8 mouse cellular contexts compared by ENCODE assay signal in genomic region chr10:7792751-7793385, GRCm38 (mm10). TPM values are rescaled to one million over a fixed set of nuclear protein-coding genes. Genes with fewer than 3 reads are reported as not detected.
DNase-seq lines count a peak whose midpoint lies in the region; ATAC-seq lines count a peak whose summit lies in the region.

TSS of gene Ginm1 (minus strand) at chr10:7792824.
TSS of gene Ppil4 (plus strand) at chr10:7792891.

- H3K9me3 ChIP-seq in intestine, embryonic 14.5 days (ENCODE audit: control insufficient read depth, low read length) = no peaks in the 10 kb centered on the region

- WGBS in intestine, embryonic 14.5 days = under 1% methylated on average over 52 of the region's 52 CpGs

- peak within 1 kb of the TSS; percentile 94 for H3K9ac ChIP-seq in intestine, embryonic 14.5 days (ENCODE audit: low read length)

- peak; percentile 89 for DNase-seq in adipocyte (ENCODE audit: low spot score)
- peak; percentile 97 for DNase-seq in embryo, embryonic 10 days (ENCODE audit: low spot score)
- peak; percentile 89 for DNase-seq in gastrocnemius, postnatal 14 days
- peak; percentile 91 for DNase-seq in intestine, embryonic 14.5 days (ENCODE audit: low spot score)
- DNase-seq in left cerebral cortex, postnatal 14 days (ENCODE audit: low spot score in 2 of 2) = peak; percentile 92 to 94
- peak; percentile 96 for DNase-seq in mesoderm, embryonic 11.5 days (ENCODE audit: low read depth, low spot score)
- peak; percentile 84 to 85 for DNase-seq in right cerebral cortex, postnatal 36 days (ENCODE audit: low spot score in 2 of 2)
- DNase-seq in yolk sac, embryonic 10.5 days (ENCODE audit: low spot score) = peak; percentile 87

- ATAC-seq in intestine, embryonic 14.5 days (replicated peaks; ENCODE audit: low FRiP score, low TSS enrichment, low read depth) = peak; percentile 91

- H3K4me2 ChIP-seq in intestine, embryonic 14.5 days (ENCODE audit: low read length) = peak within 1 kb of the TSS; percentile 95

- intact Hi-C loops in gastrocnemius, postnatal 14 days (cut with DNase I; ENCODE audit: low total_unique reads) = no loop called here
- intact Hi-C loops in left cerebral cortex, postnatal 14 days (cut with DNase I) = no loop called here

- peaks cover 35% of the 10 kb centered on the region for H3K36me3 ChIP-seq in intestine, embryonic 14.5 days (ENCODE audit: control insufficient read depth, insufficient read depth, low read length)

- no peaks in the 10 kb centered on the region for H3K27me3 ChIP-seq in intestine, embryonic 14.5 days (replicated peaks; ENCODE audit: control insufficient read depth, insufficient read depth, low read length)

- H3K4me1 ChIP-seq in intestine, embryonic 14.5 days (replicated peaks; ENCODE audit: control insufficient read depth, insufficient read depth, low read length) = peaks cover 11% of the 10 kb centered on the region

- peak within 1 kb of the TSS; percentile 62; the same call in 1 of the 2 replicates for H3K27ac ChIP-seq in intestine, embryonic 14.5 days (ENCODE audit: low read depth)

- peak within 1 kb of the TSS; percentile 100 for H3K4me3 ChIP-seq in intestine, embryonic 14.5 days (ENCODE audit: low read depth, low read length)

RNA-seq across cellular contexts. Expression of gene Ginm1, which starts in this region (rescaled TPM):
- total RNA-seq in gastrocnemius, postnatal 14 days (2021) = 10 to 100 TPM; 80.3 to 86.0 TPM
- polyA plus RNA-seq in intestine, embryonic 14.5 days (2014; fragmentation: Nextera tagmentation; extraction: Ambion mirVana) = 65.8 and 69.5 TPM in 2 replicates
- 10 to 100 TPM; 19.2 to 21.2 TPM for total RNA-seq in left cerebral cortex, postnatal 14 days (2021)

RNA-seq across cellular contexts. Expression of gene Ppil4, which starts in this region (rescaled TPM):
- 10 to 100 TPM; 11.4 to 12.2 TPM for total RNA-seq in gastrocnemius, postnatal 14 days (2021)
- 34.7 and 39.7 TPM in 2 replicates for polyA plus RNA-seq in intestine, embryonic 14.5 days (2014; fragmentation: Nextera tagmentation; extraction: Ambion mirVana)
- 10 to 100 TPM; 33.4 to 33.9 TPM for total RNA-seq in left cerebral cortex, postnatal 14 days (2021)

Comparison
In these comparisons a context has a peak if more than half of its experiments do, and no peak if none do; other contexts are left out.
1. Peak in every context shown above with its lines: DNase-seq, ATAC-seq, H3K4me3 ChIP-seq and H3K27ac ChIP-seq.